Mouse (Mus musculus) large intestine, adult 2 months (tissue): Measurements from ENCODE around the gene Fndc3b. TPM values are rescaled to one million over a fixed set of nuclear protein-coding genes. Genes with fewer than 3 reads are reported as not detected.

Experiments
- DNase-seq: peaks from one replicate; pipeline ENCODE4 v3.0.0-alpha.2; 2012; ENCODE audit warnings: low read depth, low spot score
- WGBS: fragments of 180-500 bp; shearing (Covaris S2); methylation state at CpG from one replicate; pipeline ENCODE4 v1.1.7; 2018; 5-methylcytosine and 5-hydroxymethylcytosine counted together
- polyA plus RNA-seq: library from polyadenylated mRNA; depleted of rRNA; stranded (reverse); fragments of >200 nt; gene quantifications from 2 replicates; pipeline ENCODE4 v1.2.3, GENCODE M21; 2012

The Fndc3b gene
- polyA plus RNA-seq, 1 experiment = 5.7 TPM

GRCm38 (mm10) chr3:27529221-27530051 lies 181.7 kb downstream of the Fndc3b start:
- WGBS = 71% methylated on average over 14 of the region's 14 CpGs
- no peak for DNase-seq

GRCm38 (mm10) chr3:27526991-27527390 lies 184.1 kb downstream of the Fndc3b start:
- WGBS = 90% methylated on average over 3 of the region's 3 CpGs
- no peak for DNase-seq

GRCm38 (mm10) chr3:27523176-27523936 lies 187.8 kb downstream of the Fndc3b start:
- no peak for DNase-seq
- 83% methylated on average over 12 of the region's 12 CpGs for WGBS

- 82% methylated on average over 6 of the region's 6 CpGs for WGBS
- no peak for DNase-seq
Observed at GRCm38 (mm10) chr3:27520391-27520790, 190.7 kb downstream of the Fndc3b start.

GRCm38 (mm10) chr3:27519481-27519880 lies 191.6 kb downstream of the Fndc3b start:
- DNase-seq = no peak
- 61% methylated on average over 6 of the region's 6 CpGs for WGBS

GRCm38 (mm10) chr3:27518935-27519334 lies 192.2 kb downstream of the Fndc3b start:
- WGBS = 43% methylated on average over 9 of the region's 9 CpGs
- no peak for DNase-seq

GRCm38 (mm10) chr3:27516536-27516935 lies 194.6 kb downstream of the Fndc3b start:
- 50% methylated on average over 5 of the region's 5 CpGs for WGBS
- DNase-seq = no peak

- no peak for DNase-seq
- WGBS = 80% methylated on average over 10 of the region's 10 CpGs
Observed at GRCm38 (mm10) chr3:27511765-27512164, 199.3 kb downstream of the Fndc3b start.

- no peak for DNase-seq
- WGBS = 95% methylated on average over 3 of the region's 3 CpGs
Observed at GRCm38 (mm10) chr3:27506886-27507285, 204.2 kb downstream of the Fndc3b start.

- WGBS = 87% methylated on average over 3 of the region's 3 CpGs
- no peak for DNase-seq
Observed at GRCm38 (mm10) chr3:27505582-27505981, 205.5 kb downstream of the Fndc3b start.

GRCm38 (mm10) chr3:27503279-27504038 lies 207.6 kb downstream of the Fndc3b start:
- 85% methylated on average over 7 of the region's 7 CpGs for WGBS
- no peak for DNase-seq

GRCm38 (mm10) chr3:27495296-27496073 lies 215.6 kb downstream of the Fndc3b start:
- WGBS = 93% methylated on average over 14 of the region's 14 CpGs
- DNase-seq = no peak

- DNase-seq = no peak
- 86% methylated on average over 6 of the region's 6 CpGs for whole genome bisulfite sequencing
Observed at GRCm38 (mm10) chr3:27494698-27495097, 216.4 kb downstream of the Fndc3b start.

- WGBS = 89% methylated on average over 8 of the region's 8 CpGs
- DNase-seq = no peak
Observed at GRCm38 (mm10) chr3:27494066-27494465, 217.0 kb downstream of the Fndc3b start.

- WGBS = 63% methylated on average over 6 of the region's 6 CpGs
- DNase-seq = no peak
Observed at GRCm38 (mm10) chr3:27491821-27492220, 219.3 kb downstream of the Fndc3b start.

GRCm38 (mm10) chr3:27491367-27491766 lies 219.7 kb downstream of the Fndc3b start:
- no peak for DNase-seq
- WGBS = 92% methylated on average over 8 of the region's 8 CpGs

GRCm38 (mm10) chr3:27490891-27491290 lies 220.2 kb downstream of the Fndc3b start:
- DNase-seq = no peak
- WGBS = 69% methylated on average over 9 of the region's 9 CpGs

- 76% methylated on average over 6 of the region's 6 CpGs for WGBS
- no peak for DNase-seq
Observed at GRCm38 (mm10) chr3:27489550-27489949, 221.6 kb downstream of the Fndc3b start.

- WGBS = 95% methylated on average over 4 of the region's 4 CpGs
- no peak for DNase-seq
Observed at GRCm38 (mm10) chr3:27485141-27485540, 226.0 kb downstream of the Fndc3b start.
